Mouse (Mus musculus) heart, postnatal 0 days (tissue): ENCODE measurements around the gene Tpp1.

Source experiments
- CTCF ChIP-seq: IDR thresholded peaks from 2 replicates; pipeline ENCODE4 v1.5.1; 2016; ENCODE audit warnings: antibody characterized with exemption, control low read depth, low read depth
- EP300 ChIP-seq: IDR thresholded peaks from 2 replicates; pipeline ENCODE4 v1.6.1; 2016; ENCODE audit warnings: antibody characterized with exemption, low read depth

DNA sequence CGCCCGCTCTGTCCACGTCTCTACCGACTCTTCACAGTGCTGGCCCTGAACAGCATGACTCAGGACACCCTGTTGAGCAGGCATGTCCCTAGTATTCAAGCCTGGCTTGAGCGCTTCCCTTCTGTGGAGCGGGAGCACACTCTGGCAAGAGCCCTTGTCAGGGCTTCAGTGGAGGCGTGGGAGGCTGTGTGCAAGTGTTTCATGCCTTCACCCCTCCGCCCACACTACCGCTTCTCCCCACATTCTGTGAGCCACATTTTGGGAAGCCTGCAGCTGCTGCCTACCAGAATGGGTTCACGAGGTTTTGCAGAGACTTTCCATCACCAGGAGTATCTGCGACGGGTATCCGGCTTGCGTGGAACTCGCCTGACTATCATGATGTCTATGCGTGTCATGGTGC, 48.9 kb downstream of the Tpp1 start:
- no peak for TF ChIP-seq CTCF
- TF ChIP-seq EP300, result no peak
